ENCODE assay signal across 9 mouse cellular contexts in genomic region chr10:25200691-25201090, GRCm38 (mm10).
DNase-seq lines count a peak whose midpoint lies in the region; ATAC-seq lines count a peak whose summit lies in the region.
"Had no signal": no experiment of that assay in that cellular context is flagged by ENCODE, and none has a peak within 500 bp of the region (broad histone marks: within the 10 kb centered on the region; RNA-seq: fewer than 3 reads in every experiment).

No protein-coding gene starts in this region.

- H3K4me3 ChIP-seq in hindbrain, embryonic 13.5 days, result 0 out of 2 replicates have a peak overlapping the region, but pooled peaks have one; percentile 54
- no peak overlapping the region for H3K4me3 ChIP-seq in hindbrain, embryonic 10.5 days
- no peak overlapping the region for H3K4me3 ChIP-seq in embryonic facial prominence, embryonic 13.5 days

- H3K27ac ChIP-seq in hindbrain, embryonic 13.5 days, result no peak overlapping the region
- no peak overlapping the region for H3K27ac ChIP-seq in hindbrain, embryonic 10.5 days
- no peak overlapping the region for H3K27ac ChIP-seq in embryonic facial prominence, embryonic 13.5 days
- H3K27ac ChIP-seq: heart, embryonic 15.5 days had no signal

- no peaks in the 10 kb centered on the region for H3K9me3 ChIP-seq in hindbrain, embryonic 13.5 days
- no peaks in the 10 kb centered on the region for H3K9me3 ChIP-seq in hindbrain, embryonic 10.5 days
- H3K9me3 ChIP-seq in embryonic facial prominence, embryonic 13.5 days, result no peaks in the 10 kb centered on the region
- H3K9me3 ChIP-seq: heart, embryonic 15.5 days had no signal

- H3K36me3 ChIP-seq in hindbrain, embryonic 13.5 days, result no peaks in the 10 kb centered on the region
- H3K36me3 ChIP-seq in hindbrain, embryonic 10.5 days, result no peaks in the 10 kb centered on the region
- H3K36me3 ChIP-seq in embryonic facial prominence, embryonic 13.5 days, result no peaks in the 10 kb centered on the region
- H3K36me3 ChIP-seq: heart, embryonic 15.5 days had no signal

- no peak for DNase-seq in hindbrain, embryonic 10.5 days (ENCODE audit: low spot score)
- no peak for DNase-seq in gastrocnemius, postnatal 25 days
- no peak for DNase-seq in testis, postnatal 10 days (ENCODE audit: low spot score)

- WGBS in hindbrain, embryonic 13.5 days, result 79% methylated on average over 7 of the region's 7 CpGs
- WGBS in hindbrain, embryonic 10.5 days, result 87% methylated on average over 7 of the region's 7 CpGs
- WGBS in embryonic facial prominence, embryonic 13.5 days, result 75% methylated on average over 7 of the region's 7 CpGs

- peak overlapping the region; percentile 76 for H3K4me2 ChIP-seq in hindbrain, embryonic 13.5 days
- peak overlapping the region; percentile 86; the same call in 1 of the 2 replicates for H3K4me2 ChIP-seq in embryonic facial prominence, embryonic 13.5 days

- H3K4me1 ChIP-seq in hindbrain, embryonic 13.5 days (replicated peaks), result peaks cover 15% of the 10 kb centered on the region
- H3K4me1 ChIP-seq in hindbrain, embryonic 10.5 days (replicated peaks), result peaks cover 9% of the 10 kb centered on the region
- H3K4me1 ChIP-seq in embryonic facial prominence, embryonic 13.5 days, result peaks cover 8% of the 10 kb centered on the region; the same call in 1 of the 2 replicates

- no peak for ATAC-seq in hindbrain, embryonic 13.5 days (ENCODE audit: low FRiP score)
- peak; percentile 84 for ATAC-seq in CD4-positive, CD25-positive, alpha-beta regulatory T cell, adult 4 months
- ATAC-seq in embryonic facial prominence, embryonic 13.5 days (ENCODE audit: insufficient number of reproducible peaks, insufficient read depth, low FRiP score, low TSS enrichment, low read depth), result no peak
- 0 out of 2 replicates have a peak, but pooled peaks have one; percentile 3 for ATAC-seq in megakaryocyte, adult 5-6 weeks (ENCODE audit: poor library complexity, severe bottlenecking)
- ATAC-seq in erythroid progenitor cell, adult 5-6 weeks (replicated peaks; ENCODE audit: low FRiP score, poor library complexity, severe bottlenecking), result no peak

- H3K27me3 ChIP-seq in hindbrain, embryonic 13.5 days, result no peaks in the 10 kb centered on the region
- peaks cover 17% of the 10 kb centered on the region for H3K27me3 ChIP-seq in hindbrain, embryonic 10.5 days (ENCODE audit: insufficient read depth, poor library complexity, severe bottlenecking)
- H3K27me3 ChIP-seq in embryonic facial prominence, embryonic 13.5 days, result peaks cover 12% of the 10 kb centered on the region
- H3K27me3 ChIP-seq: heart, embryonic 15.5 days had no signal

- H3K9ac ChIP-seq in hindbrain, embryonic 13.5 days, result no peak overlapping the region
- H3K9ac ChIP-seq in embryonic facial prominence, embryonic 13.5 days, result no peak overlapping the region

Comparison
In these comparisons a context has a peak if more than half of its experiments do, and no peak if none do; other contexts are left out.
1. ATAC-seq: peak in CD4-positive, CD25-positive, alpha-beta regulatory T cell, adult 4 months (single experiment) and megakaryocyte, adult 5-6 weeks (single experiment); none in hindbrain, embryonic 13.5 days (single experiment), embryonic facial prominence, embryonic 13.5 days (single experiment) and erythroid progenitor cell, adult 5-6 weeks (single experiment).